Mouse (Mus musculus) stomach, embryonic 16.5 days (tissue): ENCODE measurements around the gene Gatad2a. TPM values are rescaled to one million over a fixed set of nuclear protein-coding genes. Genes with fewer than 3 reads are reported as not detected.

Experiments
- ATAC-seq: fragments of 200-750 bp; cut with Nextera tagmentation; 2 replicates; pipeline ENCODE4 v1.8.0; 2017; ENCODE audit warnings: moderate number of reproducible peaks, moderate TSS enrichment; ENCODE audit not compliant: insufficient read depth, low FRiP score
- H3K27ac ChIP-seq: fragments of 300-500 bp; sonication (generic); 2 replicates; pipeline ENCODE4 v1.5.1; 2014; ENCODE audit warnings: low read length
- H3K27me3 ChIP-seq: fragments of 300-500 bp; sonication (generic); 2 replicates; pipeline ENCODE4 v1.6.1; 2014; ENCODE audit warnings: low read length, control low read depth, mixed read lengths; ENCODE audit not compliant: control insufficient read depth, insufficient read depth
- H3K36me3 ChIP-seq: fragments of 300-500 bp; sonication (generic); 2 replicates; pipeline ENCODE4 v1.6.1; 2014; ENCODE audit warnings: low read length; ENCODE audit not compliant: control insufficient read depth, insufficient read depth
- H3K4me1 ChIP-seq: fragments of 300-500 bp; sonication (generic); 2 replicates; pipeline ENCODE4 v1.6.1; 2014; ENCODE audit warnings: low read length, control low read depth, mixed read lengths; ENCODE audit not compliant: control insufficient read depth, insufficient read depth
- H3K4me2 ChIP-seq: fragments of 300-500 bp; sonication (generic); 2 replicates; pipeline ENCODE4 v1.6.1; 2014; ENCODE audit warnings: low read depth, low read length, mixed read lengths
- H3K4me3 ChIP-seq: fragments of 300-500 bp; sonication (generic); replicated peaks from 2 replicates; pipeline ENCODE4 v1.5.1; 2014; ENCODE audit warnings: mild to moderate bottlenecking, low read length
- H3K9ac ChIP-seq: fragments of 300-500 bp; sonication (generic); 2 replicates; pipeline ENCODE4 v1.6.1; 2014; ENCODE audit warnings: low read length
- H3K9me3 ChIP-seq: fragments of 300-500 bp; sonication (generic); replicated peaks from 2 replicates; pipeline ENCODE4 v1.6.1; 2016; ENCODE audit warnings: low read length, control low read depth; ENCODE audit not compliant: control insufficient read depth
- WGBS: fragments of 180-500 bp; shearing (Covaris S2); extraction: QIAGEN DNeasy Blood & Tissue Kit; methylation state at CpG from one replicate; pipeline ENCODE4 v1.1.7; 2014; 5-methylcytosine and 5-hydroxymethylcytosine counted together
- polyA plus RNA-seq: library from polyadenylated mRNA; unstranded; fragments of >200 nt; fragmentation: Nextera tagmentation; extraction: Ambion mirVana; gene quantifications from 2 replicates; pipeline ENCODE4 v1.2.1, GENCODE M21; 2015

Gene Gatad2a
- polyA plus RNA-seq, 1 experiment from 2014 or later = 29.7 TPM

DNA sequence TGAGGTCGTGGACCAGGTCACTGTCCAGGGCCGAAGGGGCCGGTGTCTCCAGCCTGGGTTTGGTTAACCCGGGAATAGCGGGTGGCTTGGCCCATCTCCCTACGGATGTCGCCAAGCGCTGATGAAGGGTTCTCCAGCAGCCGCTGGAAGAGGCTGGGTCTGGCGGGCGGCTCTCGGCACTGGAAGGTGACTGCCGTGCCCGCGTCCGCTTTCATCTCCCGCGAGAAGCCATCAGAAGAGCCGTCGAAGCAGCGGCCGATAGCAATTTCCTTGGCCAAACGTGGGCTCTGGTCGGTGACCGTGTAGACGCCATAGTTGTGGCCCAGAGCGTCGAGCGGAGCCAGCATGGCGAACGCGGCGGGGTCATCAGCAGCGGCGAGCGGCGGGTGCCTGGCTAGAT, 115.3 kb downstream of the Gatad2a start:
- H3K36me3 ChIP-seq = no peaks in the 10 kb centered on the region
- WGBS = 13% methylated on average over 37 of the region's 37 CpGs
- H3K4me1 ChIP-seq = peaks cover 5% of the 10 kb centered on the region; the same call in 1 of the 2 replicates
- peak overlapping the region; percentile 66; the same call in 1 of the 2 replicates for H3K4me2 ChIP-seq
- H3K27me3 ChIP-seq = peaks cover 69% of the 10 kb centered on the region
- no peak overlapping the region for H3K9ac ChIP-seq
- H3K27ac ChIP-seq = no peak overlapping the region
- peak overlapping the region; percentile 48 for H3K4me3 ChIP-seq
- ATAC-seq = no peak
- H3K9me3 ChIP-seq = no peaks in the 10 kb centered on the region

GRCm38 (mm10) chr8:69879678-69880077, 116.5 kb downstream of the Gatad2a start:
- Histone ChIP-seq H3K36me3 (no peaks in the 10 kb centered on the region), H3K4me1 (peaks cover 5% of the 10 kb centered on the region; the same call in 1 of the 2 replicates), H3K9ac (no peak overlapping the region), H3K9me3 (no peaks in the 10 kb centered on the region), H3K27ac (no peak overlapping the region), H3K27me3 (peaks cover 57% of the 10 kb centered on the region), H3K4me3 (no peak overlapping the region), H3K4me2 (no peak overlapping the region)
- peak; percentile 48 for ATAC-seq
- 61% methylated on average over 8 of the region's 8 CpGs for WGBS

GRCm38 (mm10) chr8:69877992-69878391, 118.2 kb downstream of the Gatad2a start:
- Histone ChIP-seq H3K4me2 (no peak overlapping the region), H3K36me3 (no peaks in the 10 kb centered on the region), H3K9ac (peak overlapping the region; percentile 35; the same call in 1 of the 2 replicates), H3K27ac (no peak overlapping the region), H3K4me3 (no peak overlapping the region), H3K9me3 (no peaks in the 10 kb centered on the region), H3K4me1 (peaks cover 5% of the 10 kb centered on the region; the same call in 1 of the 2 replicates), H3K27me3 (peaks cover 40% of the 10 kb centered on the region)
- 60% methylated on average over 3 of the region's 3 CpGs for WGBS
- no peak for ATAC-seq

GRCm38 (mm10) chr8:69877396-69877795, 118.8 kb downstream of the Gatad2a start:
- no peak for ATAC-seq
- no peak overlapping the region for H3K27ac ChIP-seq
- no peak overlapping the region for H3K4me2 ChIP-seq
- no peak overlapping the region for H3K4me3 ChIP-seq
- WGBS = 90% methylated on average over 4 of the region's 4 CpGs
- H3K4me1 ChIP-seq = peaks cover 5% of the 10 kb centered on the region; the same call in 1 of the 2 replicates
- H3K9ac ChIP-seq = no peak overlapping the region
- H3K9me3 ChIP-seq = no peaks in the 10 kb centered on the region
- peaks cover 34% of the 10 kb centered on the region for H3K27me3 ChIP-seq
- no peaks in the 10 kb centered on the region for H3K36me3 ChIP-seq

GRCm38 (mm10) chr8:69876967-69877366, 119.2 kb downstream of the Gatad2a start:
- Histone ChIP-seq H3K36me3 (no peaks in the 10 kb centered on the region), H3K27me3 (peaks cover 30% of the 10 kb centered on the region), H3K27ac (no peak overlapping the region), H3K4me3 (no peak overlapping the region), H3K4me1 (peaks cover 4% of the 10 kb centered on the region; the same call in 1 of the 2 replicates), H3K9me3 (no peaks in the 10 kb centered on the region), H3K9ac (no peak overlapping the region), H3K4me2 (no peak overlapping the region)
- ATAC-seq = no peak
- 74% methylated on average over 10 of the region's 10 CpGs for WGBS

GRCm38 (mm10) chr8:69876097-69876496, 120.1 kb downstream of the Gatad2a start:
- no peak overlapping the region for H3K9ac ChIP-seq
- no peak for ATAC-seq
- H3K27me3 ChIP-seq = peaks cover 21% of the 10 kb centered on the region
- H3K4me1 ChIP-seq = no peaks in the 10 kb centered on the region
- no peak overlapping the region for H3K4me3 ChIP-seq
- no peak overlapping the region for H3K4me2 ChIP-seq
- WGBS = 44% methylated on average over 10 of the region's 10 CpGs
- no peak overlapping the region for H3K27ac ChIP-seq
- no peaks in the 10 kb centered on the region for H3K36me3 ChIP-seq
- no peaks in the 10 kb centered on the region for H3K9me3 ChIP-seq

- Histone ChIP-seq H3K36me3 (no peaks in the 10 kb centered on the region), H3K4me1 (no peaks in the 10 kb centered on the region), H3K4me3 (no peak overlapping the region), H3K9ac (no peak overlapping the region), H3K27ac (no peak overlapping the region), H3K27me3 (peaks cover 7% of the 10 kb centered on the region), H3K4me2 (no peak overlapping the region), H3K9me3 (no peaks in the 10 kb centered on the region)
- WGBS = 75% methylated on average over 13 of the region's 13 CpGs
- ATAC-seq = no peak
These were observed 121.5 kb downstream of the Gatad2a start for GRCm38 (mm10) chr8:69874654-69875053.

DNA sequence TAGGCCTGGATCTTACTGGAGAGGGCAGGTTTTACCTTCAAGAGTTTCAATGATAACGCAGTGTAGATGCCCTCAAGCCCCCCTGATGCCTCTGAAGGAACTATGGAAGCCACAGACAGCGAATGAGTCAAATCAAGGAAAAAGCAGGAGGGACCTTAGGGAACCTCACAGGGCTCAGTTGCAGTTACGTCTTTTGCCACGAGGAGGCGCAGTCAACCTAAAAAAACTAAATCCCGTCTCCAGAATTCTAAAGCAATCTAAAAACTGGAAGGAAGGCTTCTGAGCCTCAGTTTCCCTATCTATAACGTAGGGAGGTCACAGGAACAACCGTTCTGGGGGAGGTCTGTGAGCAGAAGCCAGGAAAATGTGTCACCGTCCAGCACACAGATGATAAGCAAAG, 122.0 kb downstream of the Gatad2a start:
- Histone ChIP-seq H3K27me3 (peaks cover 2% of the 10 kb centered on the region; the same call in 1 of the 2 replicates), H3K27ac (no peak overlapping the region)

GRCm38 (mm10) chr8:69870907-69871306, 125.3 kb downstream of the Gatad2a start:
- WGBS = 87% methylated on average over 6 of the region's 6 CpGs
- H3K9ac ChIP-seq = no peak overlapping the region

More for the DNA sequence above, 122.0 kb downstream of the Gatad2a start:
- H3K36me3 ChIP-seq = no peaks in the 10 kb centered on the region
- no peaks in the 10 kb centered on the region for H3K4me1 ChIP-seq
- no peak overlapping the region for H3K4me2 ChIP-seq
- H3K9ac ChIP-seq = no peak overlapping the region
- no peak for ATAC-seq
- 10% methylated on average over 9 of the region's 9 CpGs for whole genome bisulfite sequencing
- no peak overlapping the region for H3K4me3 ChIP-seq
- H3K9me3 ChIP-seq = no peaks in the 10 kb centered on the region

More at GRCm38 (mm10) chr8:69870907-69871306, 125.3 kb downstream of the Gatad2a start:
- Histone ChIP-seq H3K4me1 (no peaks in the 10 kb centered on the region), H3K4me3 (no peak overlapping the region), H3K36me3 (no peaks in the 10 kb centered on the region), H3K4me2 (no peak overlapping the region), H3K9me3 (no peaks in the 10 kb centered on the region), H3K27me3 (no peaks in the 10 kb centered on the region), H3K27ac (no peak overlapping the region)
- no peak for ATAC-seq
